Mouse (Mus musculus) adrenal gland, postnatal 14 days (tissue): ENCODE data around the gene Pdgfc. TPM values are rescaled to one million over a fixed set of nuclear protein-coding genes. Genes with fewer than 3 reads are reported as not detected.
A peak's percentile ranks its signal among the peaks of the same experiment; 100 is the strongest.

Source experiments
- DNase-seq: peaks from one replicate; pipeline ENCODE4 v3.0.0; 2021; ENCODE audit warnings: mixed read lengths
- long read RNA-seq, 2 experiments: library from polyadenylated mRNA; stranded (forward); transcript quantifications; one replicate each; pipeline ENCODE4 v2.0.0; 2021
- total RNA-seq: library from RNA; stranded (reverse); gene quantifications from 2 replicates; pipeline ENCODE4 v1.2.3, GENCODE M21; 2021

The Pdgfc gene
- 9.1 and 11.4 TPM in 2 replicates for total RNA-seq
- long read RNA-seq, experiment 1, partial matches to known transcripts = 0 of 5 reads
- long read RNA-seq, experiment 1, other reads (novel, unspliced or antisense) = 0 of 5 reads
- long read RNA-seq, experiment 2, partial matches to known transcripts = 3 of 7 reads
- long read RNA-seq, experiment 2, other reads (novel, unspliced or antisense) = 0 of 7 reads

DNA sequence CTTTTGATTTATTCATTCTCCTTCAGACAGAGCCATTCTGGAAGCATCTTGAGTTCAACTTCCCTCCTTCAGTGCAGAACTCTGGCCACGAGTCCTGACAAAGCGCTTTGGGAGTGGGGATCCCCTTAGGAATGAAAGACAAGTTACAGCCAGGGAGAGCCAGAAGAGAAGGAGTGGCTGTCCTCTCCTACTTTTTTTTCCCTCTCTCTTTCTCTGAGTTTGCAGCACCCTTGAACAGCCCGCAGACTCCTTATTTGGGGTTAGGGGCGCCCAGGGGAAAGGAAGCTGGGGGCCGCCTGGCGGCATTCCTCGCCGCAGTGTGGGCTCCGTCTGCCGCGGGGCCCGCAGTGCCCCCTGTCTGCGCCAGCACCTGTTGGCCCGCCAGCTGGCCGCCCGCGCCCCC lies at the start of gene Pdgfc:
Gene Pdgfc, plus strand, starts transcription at position 266 of the 403 bp plus-strand sequence.
- no peak for DNase-seq

DNA sequence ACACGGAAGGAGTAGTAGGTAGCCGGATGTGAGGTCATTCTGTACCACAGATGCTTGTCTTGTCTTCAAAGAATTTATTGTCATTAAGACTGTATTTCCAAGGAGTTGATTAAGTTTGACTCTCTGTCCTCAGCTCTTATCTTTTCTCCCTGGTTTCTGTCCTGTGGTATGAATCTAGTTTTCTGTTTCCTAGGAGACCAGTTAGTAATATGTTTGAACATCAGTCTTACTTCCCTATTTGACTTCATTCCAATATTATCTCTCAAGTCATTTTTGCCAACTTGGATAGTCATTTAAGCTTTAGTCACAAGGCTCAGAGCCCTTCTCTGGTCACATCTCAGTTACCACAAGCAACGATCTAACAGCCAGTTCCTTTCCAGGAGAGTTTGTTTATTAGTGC lies 27.0 kb upstream of the Pdgfc start:
- no peak for DNase-seq

DNA sequence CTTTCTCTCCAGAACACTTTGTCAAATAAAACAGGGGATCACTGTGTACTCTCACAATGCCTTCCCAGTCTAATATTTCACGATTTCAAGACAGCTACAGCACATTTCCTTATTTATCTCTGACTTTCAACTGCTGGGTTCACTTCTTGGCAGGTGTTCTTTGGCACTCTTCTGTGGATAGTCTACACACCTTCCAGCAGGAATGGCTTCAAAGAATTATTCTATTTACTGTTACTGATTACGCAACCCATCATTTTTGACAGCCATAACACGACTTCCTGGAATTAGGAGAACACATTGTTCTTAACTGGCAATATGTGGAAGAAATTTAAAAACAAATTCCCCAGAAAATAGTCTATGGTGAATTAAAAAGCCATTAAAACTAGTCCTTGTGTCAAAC lies 26.3 kb upstream of the Pdgfc start:
- no peak for DNase-seq

DNA sequence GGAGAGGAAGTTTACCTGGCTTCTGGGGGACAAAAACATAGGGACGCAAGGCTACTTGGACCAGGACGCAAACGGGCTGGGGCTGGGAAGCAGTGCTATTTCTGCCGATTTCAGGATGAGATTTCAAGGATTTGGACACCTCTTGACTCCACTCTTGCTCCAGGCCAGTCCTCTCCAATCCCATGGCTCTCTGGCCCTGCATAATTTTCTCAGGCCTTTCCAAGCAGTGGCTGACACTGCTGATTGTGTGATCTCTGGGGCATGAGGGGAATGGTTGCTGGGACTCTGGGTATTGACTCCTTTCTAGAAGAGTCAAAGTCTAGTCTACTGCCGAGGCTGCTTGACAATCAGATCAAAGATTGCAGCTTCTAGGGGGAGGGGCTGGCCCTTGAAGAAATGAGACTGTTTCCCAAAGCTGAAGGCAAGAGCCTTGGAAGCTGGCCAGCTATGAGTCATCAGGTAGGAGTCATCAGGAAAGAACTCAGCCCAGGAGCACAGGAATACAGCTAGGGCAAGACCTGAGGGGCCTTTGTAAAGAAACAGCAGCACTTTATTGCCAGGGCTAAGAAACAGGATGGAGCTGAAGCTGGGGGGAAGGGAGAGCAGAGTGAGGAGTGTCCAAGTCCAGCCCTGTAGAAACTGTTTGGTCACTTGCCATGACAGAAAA lies 18.7 kb upstream of the Pdgfc start:
- DNase-seq = peak; percentile 95

DNA sequence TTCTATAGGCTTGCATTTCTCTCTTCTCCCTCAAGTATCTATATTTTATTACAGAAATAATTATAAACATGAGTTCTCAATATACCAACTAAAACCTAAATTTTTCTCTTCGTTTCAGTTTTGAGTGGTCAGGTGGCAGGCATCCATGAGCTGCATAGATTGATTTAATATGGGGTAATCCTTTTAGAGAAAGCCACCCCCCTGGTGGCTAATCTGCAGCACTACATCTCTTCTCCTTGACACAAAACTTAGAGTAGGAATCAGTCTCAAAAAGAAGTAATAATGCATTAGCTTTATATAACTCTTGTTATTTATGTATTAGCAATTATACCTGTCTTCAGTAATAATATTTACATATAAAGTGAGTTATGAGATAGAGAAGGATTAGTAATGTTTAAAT lies 16.2 kb upstream of the Pdgfc start:
- no peak for DNase-seq

DNA sequence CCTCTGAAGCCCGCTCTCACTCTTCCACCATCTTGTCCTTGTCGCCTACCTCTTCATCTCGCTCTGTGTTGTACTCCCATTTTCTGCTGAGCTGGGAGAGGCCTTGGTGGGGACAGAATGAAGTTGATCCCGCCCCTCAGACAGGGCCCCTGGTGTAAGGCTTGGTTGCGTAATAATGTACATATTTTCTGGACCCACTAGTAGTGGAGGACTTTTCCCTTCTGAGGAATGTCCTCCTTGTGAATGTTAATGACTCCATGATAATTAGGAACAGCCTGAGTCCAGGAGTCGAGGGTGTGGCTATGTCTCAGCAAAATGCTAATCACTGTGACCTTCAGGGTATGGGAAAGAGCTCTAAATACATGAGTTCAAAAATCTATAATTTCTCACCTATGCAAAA lies 14.4 kb upstream of the Pdgfc start:
- no peak for DNase-seq

DNA sequence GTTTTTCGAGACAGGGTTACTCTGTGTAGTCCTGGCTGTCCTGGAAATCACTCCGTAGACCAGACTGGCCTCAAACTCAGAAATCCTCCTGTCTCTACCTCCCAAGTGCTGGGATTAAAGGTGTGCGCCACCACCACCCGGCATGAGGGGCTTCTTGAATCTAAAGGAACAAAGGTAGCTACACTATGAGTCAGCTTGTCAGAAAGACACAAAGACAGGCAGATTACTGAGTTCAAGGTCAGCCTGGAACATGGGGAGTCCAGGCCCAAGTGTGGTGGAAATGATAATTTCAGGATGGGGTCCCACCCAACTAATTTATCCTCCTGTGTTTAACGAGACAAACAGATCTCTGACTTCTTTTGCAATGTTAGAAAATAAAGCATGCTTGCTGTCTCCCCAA lies 13.9 kb upstream of the Pdgfc start:
- no peak for DNase-seq

DNA sequence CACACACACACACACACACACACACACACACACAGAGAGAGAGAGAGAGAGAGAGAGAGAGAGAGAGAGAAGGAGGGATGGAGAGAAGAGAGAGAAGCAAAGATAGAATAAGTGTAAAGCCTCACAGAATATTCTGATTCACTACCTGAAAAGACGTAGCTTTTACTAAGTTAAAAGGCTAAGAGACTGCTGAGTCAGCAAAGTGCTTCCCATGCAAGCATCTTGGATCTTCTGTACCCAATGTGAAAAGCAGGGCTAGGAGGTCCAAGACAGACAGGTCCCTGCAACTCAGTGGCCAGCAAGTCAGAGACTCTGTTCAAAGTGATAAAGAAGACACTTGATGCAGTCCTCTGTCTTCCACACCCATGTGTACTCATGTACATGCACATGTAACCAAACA lies 13.4 kb upstream of the Pdgfc start:
- DNase-seq = no peak

DNA sequence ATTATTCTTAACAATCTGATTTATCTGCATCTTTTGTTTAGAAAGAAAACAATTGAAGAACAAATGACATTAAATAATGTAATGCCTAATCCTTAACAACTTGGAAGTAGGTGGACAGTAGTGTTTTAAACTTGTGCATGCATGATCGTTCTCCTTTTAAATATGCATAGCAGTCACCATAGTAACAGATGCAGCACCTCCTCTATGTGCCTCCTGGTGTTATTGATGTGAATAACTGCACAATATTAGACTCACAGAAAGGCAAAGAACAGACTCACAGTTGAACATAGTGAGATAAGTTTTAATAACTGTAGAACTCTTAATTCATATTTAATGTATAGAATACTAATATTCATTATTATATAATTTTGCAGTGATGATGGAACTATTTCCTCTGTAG lies 12.6 kb upstream of the Pdgfc start:
- DNase-seq = no peak

DNA sequence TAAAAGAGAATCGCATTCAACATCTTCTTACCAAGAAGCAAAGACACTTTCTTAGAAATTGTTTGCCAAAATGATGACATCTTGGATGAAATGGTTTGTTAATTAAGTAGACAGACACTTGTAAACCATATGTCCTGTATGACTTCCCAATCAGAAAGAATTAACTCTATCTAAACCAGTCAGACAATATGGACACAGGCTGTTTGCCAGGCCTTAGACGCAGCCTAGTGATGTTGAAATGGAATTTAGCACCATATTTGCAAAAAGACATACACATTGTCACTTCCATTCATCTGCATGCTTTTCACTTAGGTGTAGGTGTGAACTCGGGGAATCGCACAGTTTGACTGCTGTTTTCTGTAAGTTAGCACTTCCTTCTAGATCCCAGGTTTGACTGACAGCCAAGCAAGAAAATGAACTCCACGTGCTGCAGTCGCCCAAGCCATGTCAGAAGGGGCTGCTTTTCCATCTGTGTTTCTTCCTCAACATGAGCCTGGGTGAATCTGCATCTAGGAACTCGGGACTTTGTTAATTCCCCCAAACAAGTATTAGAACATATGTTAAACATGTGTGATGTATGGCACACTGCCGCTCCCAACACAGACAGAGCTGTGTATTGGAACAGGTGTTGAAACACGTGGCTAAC lies 10.5 kb upstream of the Pdgfc start:
- DNase-seq = no peak

DNA sequence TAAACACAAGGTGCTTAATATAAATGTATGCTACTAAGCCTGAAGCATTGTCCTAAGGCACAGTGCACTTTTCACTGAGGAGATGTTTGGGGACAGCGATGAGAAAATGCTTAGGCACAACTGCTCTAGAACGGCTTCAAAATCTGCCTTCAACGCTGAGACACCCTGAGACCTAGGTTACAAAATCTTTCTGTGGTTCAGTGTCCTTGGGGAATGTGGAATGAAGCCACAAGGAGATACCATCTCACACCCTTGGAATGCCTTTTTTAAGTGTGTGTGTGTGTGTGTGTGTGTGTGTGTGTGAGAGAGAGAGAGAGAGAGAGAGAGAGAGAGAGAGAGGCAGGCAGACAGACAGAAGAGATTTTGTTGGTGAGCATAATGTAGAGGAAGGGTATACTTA lies 7.9 kb upstream of the Pdgfc start:
- no peak for DNase-seq

DNA sequence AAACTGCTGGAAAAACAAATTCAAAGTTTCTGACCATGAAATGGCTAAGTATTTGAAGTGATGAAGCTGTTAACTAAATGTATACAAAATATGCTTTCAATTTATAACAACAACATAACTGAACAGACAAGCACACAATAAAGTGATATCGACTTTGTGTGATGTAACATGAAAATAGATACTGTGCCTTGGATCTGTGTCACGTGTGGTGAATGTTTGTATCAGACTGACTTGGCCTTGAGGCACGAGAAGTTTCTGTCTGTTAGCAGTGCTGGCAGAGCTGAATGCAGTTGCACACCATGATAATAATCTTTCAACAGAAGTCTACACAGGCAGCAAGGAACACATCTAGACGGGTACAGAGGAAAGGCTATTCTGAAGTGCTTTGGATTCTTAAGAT lies 6.9 kb upstream of the Pdgfc start:
- DNase-seq = no peak

DNA sequence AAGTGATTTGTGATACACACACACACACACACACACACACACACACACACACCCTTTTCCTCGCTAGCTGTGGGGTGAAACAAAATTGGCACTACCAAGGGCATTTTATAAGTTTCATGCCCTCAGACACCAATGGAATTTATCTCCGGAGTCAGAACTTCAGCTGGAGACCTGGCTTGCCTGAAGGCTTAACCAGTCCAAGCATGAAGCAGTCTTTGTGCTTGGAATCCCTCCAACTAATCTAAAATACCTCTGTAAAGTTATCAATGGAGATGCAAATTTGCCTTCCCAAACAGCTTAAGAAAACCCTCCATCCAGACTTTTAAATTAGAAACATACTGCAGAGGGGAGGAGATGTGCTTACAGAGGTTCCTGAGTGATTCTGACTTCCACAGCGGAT lies 6.3 kb upstream of the Pdgfc start:
- DNase-seq = no peak

DNA sequence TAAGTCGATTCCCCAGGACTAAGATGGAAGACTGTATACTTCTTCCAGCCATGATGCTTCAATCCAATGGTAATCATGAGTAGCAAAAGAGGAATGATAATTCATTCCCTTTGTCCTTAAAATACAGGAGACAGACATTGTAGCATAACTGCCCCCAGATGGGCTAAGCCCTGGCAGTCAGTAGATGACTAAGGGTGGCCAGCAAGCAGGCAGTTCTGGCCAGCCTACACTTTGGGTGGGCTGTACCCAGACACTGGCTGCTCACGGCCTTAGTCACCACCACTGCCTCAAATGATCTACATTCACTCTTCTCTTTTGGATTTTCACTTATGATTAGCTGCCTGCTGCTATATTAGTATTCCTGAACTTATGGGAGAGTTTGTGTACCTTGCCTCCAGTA lies 5.9 kb upstream of the Pdgfc start:
- DNase-seq = no peak

DNA sequence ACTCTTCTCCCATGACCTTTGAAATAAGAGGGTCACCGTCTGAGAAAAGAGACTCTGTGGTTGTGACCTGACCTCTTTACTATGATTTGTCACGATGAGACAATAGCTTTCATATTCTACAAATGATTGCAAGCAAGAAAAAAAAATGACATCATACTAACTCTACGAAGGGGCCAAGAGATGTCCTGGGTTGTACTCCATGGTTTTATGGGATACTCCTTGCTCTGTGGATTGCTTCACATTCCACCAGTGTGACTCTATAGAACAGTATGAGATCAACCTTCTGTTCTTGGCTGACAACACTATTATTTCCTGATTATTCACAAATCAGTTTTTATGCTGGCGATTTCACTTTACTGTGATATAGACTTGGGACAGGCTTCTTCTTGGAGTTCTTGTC lies 4.2 kb upstream of the Pdgfc start:
- no peak for DNase-seq

DNA sequence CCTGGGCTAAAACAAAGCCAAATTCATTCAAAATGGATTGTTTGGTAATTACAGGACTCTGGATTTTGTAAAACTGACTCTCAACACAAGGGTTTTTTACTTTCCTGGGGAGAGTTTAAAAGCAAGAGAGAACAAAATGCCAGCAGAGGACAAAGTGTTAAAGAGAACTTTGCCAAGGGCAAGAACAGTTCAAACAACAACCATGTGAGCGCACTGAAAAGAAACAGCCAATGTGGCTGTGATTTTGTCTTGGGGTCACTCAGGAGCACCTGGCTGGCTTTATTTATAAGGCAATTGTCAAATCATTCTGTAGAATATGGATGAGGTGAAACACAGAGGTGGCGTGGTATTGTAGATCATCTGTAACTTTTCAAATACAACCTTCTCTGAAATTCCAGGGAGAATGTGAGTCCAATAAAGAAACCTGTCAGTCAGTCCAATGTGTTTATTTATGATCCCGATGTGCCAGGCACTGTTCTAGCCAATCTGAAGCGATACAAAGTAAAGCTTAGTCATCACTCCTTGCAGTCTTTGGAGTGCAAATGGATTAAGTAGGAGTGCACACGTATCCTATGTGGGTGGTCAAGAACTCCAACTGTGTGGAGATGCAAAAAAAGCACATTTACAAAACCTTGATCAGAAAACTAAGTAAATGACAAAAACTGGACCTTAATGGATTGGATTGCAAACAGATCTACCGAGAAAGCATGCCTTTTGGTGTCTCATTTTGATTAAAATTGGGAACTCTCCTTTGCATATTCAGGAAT lies 1.7 kb upstream of the Pdgfc start:
- DNase-seq = no peak

DNA sequence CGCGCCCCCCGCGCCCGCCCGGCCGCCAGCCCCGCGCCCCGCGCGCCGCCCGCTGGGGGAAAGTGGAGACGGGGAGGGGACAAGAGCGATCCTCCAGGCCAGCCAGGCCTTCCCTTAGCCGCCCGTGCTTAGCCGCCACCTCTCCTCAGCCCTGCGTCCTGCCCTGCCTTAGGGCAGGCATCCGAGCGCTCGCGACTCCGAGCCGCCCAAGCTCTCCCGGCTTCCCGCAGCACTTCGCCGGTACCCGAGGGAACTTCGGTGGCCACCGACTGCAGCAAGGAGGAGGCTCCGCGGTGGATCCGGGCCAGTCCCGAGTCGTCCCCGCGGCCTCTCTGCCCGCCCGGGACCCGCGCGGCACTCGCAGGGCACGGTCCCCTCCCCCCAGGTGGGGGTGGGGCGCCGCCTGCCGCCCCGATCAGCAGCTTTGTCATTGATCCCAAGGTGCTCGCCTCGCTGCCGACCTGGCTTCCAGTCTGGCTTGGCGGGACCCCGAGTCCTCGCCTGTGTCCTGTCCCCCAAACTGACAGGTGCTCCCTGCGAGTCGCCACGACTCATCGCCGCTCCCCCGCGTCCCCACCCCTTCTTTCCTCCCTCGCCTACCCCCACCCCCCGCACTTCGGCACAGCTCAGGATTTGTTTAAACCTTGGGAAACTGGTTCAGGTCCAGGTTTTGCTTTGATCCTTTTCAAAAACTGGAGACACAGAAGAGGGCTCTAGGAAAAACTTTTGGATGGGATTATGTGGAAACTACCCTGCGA lies 517 bp downstream of the Pdgfc start:
- DNase-seq = peak; percentile 79

DNA sequence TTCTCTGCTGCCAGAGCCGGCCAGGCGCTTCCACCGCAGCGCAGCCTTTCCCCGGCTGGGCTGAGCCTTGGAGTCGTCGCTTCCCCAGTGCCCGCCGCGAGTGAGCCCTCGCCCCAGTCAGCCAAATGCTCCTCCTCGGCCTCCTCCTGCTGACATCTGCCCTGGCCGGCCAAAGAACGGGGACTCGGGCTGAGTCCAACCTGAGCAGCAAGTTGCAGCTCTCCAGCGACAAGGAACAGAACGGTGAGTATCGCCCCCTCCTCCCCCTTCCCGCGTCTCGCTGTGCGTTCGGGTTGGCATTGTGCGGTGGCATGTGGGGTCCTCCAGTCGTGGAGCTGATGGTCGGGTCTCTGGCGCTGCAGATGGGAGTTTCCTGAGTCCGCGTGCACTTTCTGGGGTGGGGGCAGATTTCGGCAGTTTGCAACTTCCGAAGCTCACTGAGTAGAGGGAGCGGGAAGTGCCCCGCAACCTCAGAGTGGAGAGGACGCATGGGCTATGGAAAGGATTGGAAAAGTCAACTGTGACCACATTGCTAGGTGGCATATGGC lies 1.2 kb downstream of the Pdgfc start:
- peak; percentile 72 for DNase-seq

DNA sequence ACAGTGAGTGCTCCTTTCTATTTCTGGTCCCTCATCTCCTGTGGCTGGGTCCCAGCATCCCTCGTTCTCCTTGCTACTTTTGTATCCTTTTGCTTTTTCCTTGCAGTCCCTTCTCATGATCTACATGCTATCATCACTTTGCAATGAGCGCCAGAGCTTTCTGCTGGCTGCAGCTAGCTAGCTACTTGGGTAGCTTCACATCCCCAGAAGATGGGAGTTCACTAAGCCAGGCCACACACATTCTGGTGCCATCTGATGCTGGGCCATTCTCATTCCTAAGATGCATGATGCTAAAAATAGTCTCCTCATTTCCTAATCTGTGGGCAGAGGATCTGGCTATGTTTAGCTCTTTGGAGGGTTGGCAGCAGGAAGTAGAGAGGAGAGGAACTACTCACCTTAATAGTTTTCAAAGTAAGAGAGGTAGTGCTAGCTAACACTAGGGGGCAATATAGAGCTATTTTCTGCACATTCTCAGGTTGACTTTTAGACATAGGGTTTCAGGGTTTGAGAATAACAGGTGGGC lies 3.0 kb downstream of the Pdgfc start:
- peak; percentile 21 for DNase-seq

DNA sequence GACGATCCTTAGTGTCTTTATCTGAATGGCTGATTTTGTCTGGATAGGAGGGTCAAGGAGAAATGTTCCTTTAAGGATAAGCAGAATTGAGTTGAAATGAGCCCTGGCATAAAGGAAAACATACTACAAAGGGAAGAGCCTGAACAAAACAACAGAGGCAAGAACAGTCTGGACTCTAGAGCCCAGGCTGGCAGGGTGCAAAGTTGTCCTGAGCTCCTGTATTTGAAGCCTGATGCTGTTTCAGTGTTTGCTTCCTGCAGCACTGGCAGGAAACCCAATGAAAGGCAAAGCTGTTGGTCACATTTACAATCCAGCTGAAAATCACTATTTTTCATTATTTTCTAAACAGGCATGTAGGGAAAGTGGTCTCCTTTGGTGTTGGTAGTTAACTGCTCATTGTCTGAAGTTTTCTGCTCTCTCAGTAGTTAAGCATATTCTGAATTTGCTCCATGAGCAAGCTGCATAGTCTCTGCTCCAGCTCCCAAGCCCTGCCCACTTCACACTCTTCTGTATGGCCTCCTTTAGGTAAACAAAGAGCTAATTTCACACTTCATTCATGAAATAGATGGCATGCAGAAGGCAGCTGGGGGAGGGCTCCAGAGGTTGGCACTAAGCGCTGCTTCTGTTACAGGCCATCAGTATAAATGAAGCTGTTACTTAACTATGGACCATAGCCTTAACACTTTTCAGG lies 8.6 kb downstream of the Pdgfc start:
- DNase-seq = no peak

DNA sequence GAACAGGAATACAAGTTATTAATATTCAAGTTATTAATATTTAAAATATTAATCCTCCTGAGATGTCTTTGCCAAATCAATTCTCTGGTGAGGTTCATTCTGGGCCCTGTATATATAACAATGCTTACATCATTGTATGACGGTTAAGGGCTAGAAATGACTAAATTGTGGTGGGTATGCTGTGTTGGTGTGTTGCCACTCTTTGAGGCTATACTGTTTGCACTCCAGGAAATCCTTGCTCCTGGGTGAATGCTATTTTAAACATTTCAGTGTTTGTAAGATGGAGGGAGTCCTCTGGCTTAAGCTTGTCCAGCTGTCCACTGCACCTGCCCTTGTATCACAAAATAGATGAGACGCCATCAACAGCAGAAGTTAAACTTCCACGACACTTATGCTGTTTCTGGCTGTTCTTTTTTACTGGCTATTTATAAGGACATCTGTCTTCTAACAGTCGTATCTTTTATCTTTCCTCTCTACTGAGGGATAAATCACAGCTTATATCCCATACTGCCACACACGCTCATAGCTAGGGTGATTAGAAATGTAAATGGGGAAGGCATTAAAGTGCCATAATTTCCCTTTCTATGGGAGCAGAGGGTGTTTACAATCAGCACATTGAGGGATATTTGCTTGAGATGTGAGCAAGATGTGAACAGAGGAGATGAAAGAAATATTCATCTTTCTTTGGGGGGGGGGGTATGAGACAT lies 9.3 kb downstream of the Pdgfc start:
- DNase-seq = no peak
